In genomic region chr5:53274811-53275355, GRCm38 (mm10) we compare ENCODE assay signal across 9 mouse cellular contexts. TPM values are rescaled to one million over a fixed set of nuclear protein-coding genes. Genes with fewer than 3 reads are reported as not detected.
DNase-seq lines count a peak whose midpoint lies in the region; ATAC-seq and TF ChIP-seq lines count a peak whose summit lies in the region.
"Had no signal": no experiment of that assay in that cellular context is flagged by ENCODE, and none has a peak within 500 bp of the region (broad histone marks: within the 10 kb centered on the region; RNA-seq: fewer than 3 reads in every experiment).

No protein-coding gene starts in this region.

- H3K9me3 ChIP-seq in midbrain, postnatal 0 days (ENCODE audit: low read length) = no peaks in the 10 kb centered on the region
- no peaks in the 10 kb centered on the region for H3K9me3 ChIP-seq in midbrain, embryonic 15.5 days
- no peaks in the 10 kb centered on the region for H3K9me3 ChIP-seq in embryonic facial prominence, embryonic 11.5 days (replicated peaks; ENCODE audit: control insufficient read depth, low read length)
- H3K9me3 ChIP-seq: liver, embryonic 15.5 days had no signal

- DNase-seq in cerebellum, adult 9-10 months = peak; percentile 56
- no peak for DNase-seq in cerebellum, adult 11-12 months
- peak; percentile 58 for DNase-seq in midbrain, postnatal 0 days (ENCODE audit: low spot score)
- DNase-seq in embryonic facial prominence, embryonic 11.5 days (ENCODE audit: low spot score) = peak; percentile 68
- peak; percentile 45 for DNase-seq in kidney, adult 9 months
- DNase-seq in lung, postnatal 36 days = peak; percentile 62
- no peak for DNase-seq in spleen, postnatal 10 days (ENCODE audit: low spot score in 2 of 2)

- H3K4me1 ChIP-seq in midbrain, postnatal 0 days (ENCODE audit: insufficient read depth, low read length) = peaks cover 6% of the 10 kb centered on the region; the same call in 1 of the 2 replicates
- H3K4me1 ChIP-seq in midbrain, embryonic 15.5 days = peaks cover 15% of the 10 kb centered on the region
- no peaks in the 10 kb centered on the region; the same call in 1 of the 2 replicates for H3K4me1 ChIP-seq in embryonic facial prominence, embryonic 11.5 days (ENCODE audit: control insufficient read depth, insufficient read depth, low read length)

- 29% methylated on average over 5 of the region's 5 CpGs for WGBS in midbrain, postnatal 0 days
- 33% methylated on average over 5 of the region's 5 CpGs for WGBS in midbrain, embryonic 15.5 days
- WGBS in embryonic facial prominence, embryonic 11.5 days = 38% methylated on average over 5 of the region's 5 CpGs

- peaks cover 5% of the 10 kb centered on the region; the same call in 1 of the 2 replicates for H3K36me3 ChIP-seq in midbrain, postnatal 0 days (ENCODE audit: insufficient read depth, low read length)
- no peaks in the 10 kb centered on the region for H3K36me3 ChIP-seq in midbrain, embryonic 15.5 days (replicated peaks)
- no peaks in the 10 kb centered on the region for H3K36me3 ChIP-seq in embryonic facial prominence, embryonic 11.5 days (replicated peaks; ENCODE audit: control insufficient read depth, insufficient read depth, low read depth, low read length)

- TF ChIP-seq CTCF in midbrain, postnatal 0 days (IDR thresholded peaks at IDR 0.05) = peak; percentile 74

- H3K9ac ChIP-seq in midbrain, postnatal 0 days (replicated peaks; ENCODE audit: low read length, poor library complexity, severe bottlenecking) = no peak overlapping the region
- no peak overlapping the region for H3K9ac ChIP-seq in midbrain, embryonic 15.5 days
- no peak overlapping the region for H3K9ac ChIP-seq in embryonic facial prominence, embryonic 11.5 days (replicated peaks; ENCODE audit: low read length)
- H3K9ac ChIP-seq: liver, embryonic 15.5 days had no signal

- H3K27me3 ChIP-seq in midbrain, postnatal 0 days (ENCODE audit: insufficient read depth, low read length) = no peaks in the 10 kb centered on the region
- H3K27me3 ChIP-seq in midbrain, embryonic 15.5 days (replicated peaks) = no peaks in the 10 kb centered on the region
- no peaks in the 10 kb centered on the region for H3K27me3 ChIP-seq in embryonic facial prominence, embryonic 11.5 days (ENCODE audit: control insufficient read depth, insufficient read depth, low read length)
- H3K27me3 ChIP-seq: liver, embryonic 15.5 days had no signal

- no peak overlapping the region for H3K27ac ChIP-seq in midbrain, postnatal 0 days (ENCODE audit: low read depth, low read length)
- H3K27ac ChIP-seq in midbrain, embryonic 15.5 days = no peak overlapping the region; the same call in 1 of the 2 replicates
- no peak overlapping the region for H3K27ac ChIP-seq in embryonic facial prominence, embryonic 11.5 days (replicated peaks; ENCODE audit: low read depth, low read length)
- H3K27ac ChIP-seq: liver, embryonic 15.5 days had no signal

- no peak for ATAC-seq in midbrain, postnatal 0 days (ENCODE audit: low FRiP score)
- no peak for ATAC-seq in midbrain, embryonic 15.5 days (replicated peaks)
- ATAC-seq in embryonic facial prominence, embryonic 11.5 days (replicated peaks; ENCODE audit: insufficient number of reproducible peaks, low FRiP score, low TSS enrichment, low read depth) = no peak

- no peak overlapping the region for H3K4me2 ChIP-seq in midbrain, postnatal 0 days (ENCODE audit: low read depth, low read length, poor library complexity, severe bottlenecking)
- no peak overlapping the region for H3K4me2 ChIP-seq in midbrain, embryonic 15.5 days
- H3K4me2 ChIP-seq in embryonic facial prominence, embryonic 11.5 days (ENCODE audit: low read depth, low read length) = no peak overlapping the region
- H3K4me2 ChIP-seq: liver, embryonic 15.5 days had no signal

- no peak overlapping the region for H3K4me3 ChIP-seq in midbrain, postnatal 0 days (ENCODE audit: low read depth, low read length)
- no peak overlapping the region for H3K4me3 ChIP-seq in midbrain, embryonic 15.5 days
- no peak overlapping the region for H3K4me3 ChIP-seq in embryonic facial prominence, embryonic 11.5 days (ENCODE audit: low read depth, low read length)
- H3K4me3 ChIP-seq: liver, embryonic 15.5 days had no signal

RNA-seq across cellular contexts. Expression of gene Smim20, which starts 8.0 kb away (rescaled TPM):
- 35.7 and 40.2 TPM in 2 replicates for total RNA-seq in midbrain, postnatal 0 days (2014; rRNA removed)
- 76.0 and 83.3 TPM in 2 replicates for polyA plus RNA-seq in midbrain, postnatal 0 days (2015; fragmentation: Nextera tagmentation; extraction: Ambion mirVana)
- 67.8 and 69.4 TPM in 2 replicates for polyA plus RNA-seq in midbrain, embryonic 15.5 days (2015; fragmentation: Nextera tagmentation; extraction: Ambion mirVana)
- polyA plus RNA-seq in embryonic facial prominence, embryonic 11.5 days (2014; fragmentation: Nextera tagmentation; extraction: Ambion mirVana) = 55.3 and 57.9 TPM in 2 replicates

Comparison
In these comparisons a context has a peak if more than half of its experiments do, and no peak if none do; other contexts are left out.
1. DNase-seq: peak in cerebellum, adult 9-10 months (single experiment), midbrain, postnatal 0 days (single experiment), embryonic facial prominence, embryonic 11.5 days (single experiment), kidney, adult 9 months (single experiment) and lung, postnatal 36 days (single experiment); none in cerebellum, adult 11-12 months (single experiment) and spleen, postnatal 10 days (0 of 2).